Mouse (Mus musculus): ENCODE measurements around the gene Rnf26.

DNA sequence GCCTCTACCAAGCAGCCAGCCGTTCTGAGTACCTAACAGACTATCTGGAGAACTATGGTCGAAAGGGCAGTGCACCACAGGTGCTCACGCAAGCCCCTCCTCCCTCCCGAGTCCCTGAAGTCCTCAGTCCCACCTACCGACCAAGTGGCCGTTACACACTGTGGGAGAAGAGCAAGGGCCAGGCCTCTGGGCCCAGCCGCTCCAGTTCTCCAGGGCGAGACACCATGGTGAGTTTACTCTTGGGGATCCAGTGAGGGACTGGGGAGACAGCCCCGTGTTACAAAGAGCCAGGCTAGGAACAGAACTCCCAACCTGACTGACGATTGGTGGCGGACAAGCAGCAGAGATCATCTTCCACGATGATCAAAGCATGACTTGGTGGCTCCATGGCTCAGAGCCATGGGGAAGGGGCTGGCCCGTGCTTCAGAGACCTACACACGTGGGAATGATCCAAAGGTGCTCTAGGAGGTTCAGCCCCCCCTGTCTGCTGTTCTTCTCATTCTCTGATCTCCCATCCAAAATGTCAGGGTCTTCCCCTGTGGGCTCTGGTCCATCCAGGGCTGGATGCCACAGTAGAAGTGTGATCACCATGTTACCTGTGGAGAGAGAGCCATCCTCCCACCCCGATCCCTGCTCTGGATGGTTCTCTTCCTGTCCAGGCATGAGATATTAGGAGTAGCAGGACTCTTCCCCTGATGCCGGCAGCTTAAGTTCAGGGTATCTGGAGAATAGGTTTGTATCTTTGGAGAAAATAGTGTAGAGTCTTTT lies 37.1 kb downstream of the Rnf26 start:
- TF ChIP-seq CHD2 (IDR thresholded peaks at IDR 0.05; ENCODE audit: low read depth, low read length) (no peak), HCFC1 (IDR thresholded peaks at IDR 0.05; ENCODE audit: borderline replicate concordance, insufficient read depth, low read length) (no peak)
